Mouse (Mus musculus) lung, embryonic 15.5 days (tissue): ENCODE results near the gene Tle6. TPM values are rescaled to one million over a fixed set of nuclear protein-coding genes. Genes with fewer than 3 reads are reported as not detected.
A peak's percentile ranks its signal among the peaks of the same experiment; 100 is the strongest.

Source experiments
- ATAC-seq: fragments of 200-750 bp; cut with Nextera tagmentation; 2 replicates; pipeline ENCODE4 v1.8.0; 2017; ENCODE audit warnings: moderate number of reproducible peaks, borderline replicate concordance; ENCODE audit not compliant: low FRiP score, low TSS enrichment; ENCODE audit errors: extremely low read depth
- H3K27ac ChIP-seq: fragments of 300-500 bp; sonication (generic); 2 replicates; pipeline ENCODE4 v1.5.1; 2015; ENCODE audit warnings: moderate library complexity, mild to moderate bottlenecking, inconsistent platforms
- H3K27me3 ChIP-seq: fragments of 300-500 bp; sonication (generic); 2 replicates; pipeline ENCODE4 v1.6.1; 2015; ENCODE audit warnings: inconsistent platforms
- H3K36me3 ChIP-seq: fragments of 300-500 bp; sonication (generic); 2 replicates; pipeline ENCODE4 v1.6.1; 2015; ENCODE audit warnings: inconsistent platforms
- H3K4me1 ChIP-seq: fragments of 300-500 bp; sonication (generic); 2 replicates; pipeline ENCODE4 v1.6.1; 2015; ENCODE audit warnings: inconsistent platforms
- H3K4me2 ChIP-seq: fragments of 300-500 bp; sonication (generic); 2 replicates; pipeline ENCODE4 v1.6.1; 2015; ENCODE audit warnings: inconsistent platforms, mild to moderate bottlenecking, moderate library complexity
- H3K4me3 ChIP-seq: fragments of 300-500 bp; sonication (generic); 2 replicates; pipeline ENCODE4 v1.5.1; 2015; ENCODE audit warnings: mild to moderate bottlenecking, inconsistent platforms
- H3K9ac ChIP-seq: fragments of 300-500 bp; sonication (generic); 2 replicates; pipeline ENCODE4 v1.6.1; 2015; ENCODE audit warnings: inconsistent platforms
- H3K9me3 ChIP-seq: fragments of 300-500 bp; sonication (generic); 2 replicates; pipeline ENCODE4 v1.6.1; 2016; ENCODE audit warnings: inconsistent platforms
- WGBS: fragments of 180-500 bp; shearing (Covaris S2); methylation state at CpG from one replicate; pipeline ENCODE4 v1.1.7; 2015; 5-methylcytosine and 5-hydroxymethylcytosine counted together
- polyA plus RNA-seq: library from polyadenylated mRNA; unstranded; fragments of >200 nt; fragmentation: Nextera tagmentation; extraction: Ambion mirVana; gene quantifications from 2 replicates; pipeline ENCODE4 v1.2.1, GENCODE M21; 2015

Gene Tle6
- polyA plus RNA-seq, 1 experiment from 2014 or later: 29.3 TPM

DNA sequence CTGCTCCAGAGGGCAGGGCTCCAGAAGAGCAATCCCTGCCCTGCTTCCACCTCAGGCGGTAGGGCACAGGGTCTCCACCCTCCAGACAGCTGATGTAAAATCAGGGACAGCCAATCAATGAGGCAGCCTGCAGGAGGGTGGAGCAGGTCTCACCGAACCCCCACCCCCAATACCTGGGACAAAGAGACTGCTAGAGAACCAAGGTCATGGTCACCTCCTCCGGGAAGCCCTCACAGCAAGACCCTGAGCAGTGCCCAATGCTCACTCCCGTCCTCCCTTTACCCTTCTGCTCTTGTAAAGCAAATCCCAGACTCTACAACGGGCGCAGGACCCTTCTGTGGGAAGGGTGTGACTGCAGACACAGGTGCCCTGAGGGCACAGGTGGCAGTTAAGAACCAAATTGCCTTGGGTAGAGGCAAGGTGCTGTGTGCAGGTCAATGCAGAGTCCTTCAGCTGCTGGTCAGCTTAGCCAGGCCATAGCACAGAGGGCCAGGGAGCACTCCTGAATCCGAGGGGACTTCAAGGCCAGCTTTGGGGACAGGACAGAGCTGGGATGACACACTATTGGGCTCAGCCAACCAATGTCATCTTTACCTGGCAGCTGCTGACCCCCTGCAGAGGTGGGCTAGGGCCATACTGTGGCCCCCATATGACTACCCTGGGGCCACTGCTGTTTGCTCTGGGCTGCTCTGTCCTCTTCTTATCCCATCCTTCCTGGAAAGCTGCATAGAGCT lies 58.0 kb downstream of the Tle6 start:
- H3K4me2 ChIP-seq: peak overlapping the region; percentile 86
- WGBS: 75% methylated on average over 7 of the region's 7 CpGs

DNA sequence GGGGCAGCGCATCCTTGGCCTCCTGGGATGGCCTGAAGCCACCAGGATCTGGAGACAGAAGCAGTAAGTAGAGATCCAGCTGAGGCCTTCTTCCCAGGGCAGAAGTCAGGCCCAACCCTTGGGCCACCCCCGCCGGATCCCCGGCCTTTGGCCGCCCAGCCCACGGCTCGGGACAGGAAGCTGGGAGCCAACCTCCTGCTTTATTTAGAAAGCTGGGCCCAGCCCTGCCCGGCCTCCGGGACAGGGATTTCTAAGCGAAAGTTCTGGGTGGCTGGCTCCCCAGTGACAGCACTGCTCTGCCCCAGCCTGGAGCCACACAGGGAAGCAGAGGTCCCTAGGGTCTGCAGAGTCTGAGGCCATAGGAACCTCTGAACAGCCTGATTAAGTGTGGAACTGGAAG lies 59.1 kb downstream of the Tle6 start:
- no peaks in the 10 kb centered on the region for H3K27me3 ChIP-seq
- ATAC-seq: no peak
- WGBS: 49% methylated on average over 10 of the region's 10 CpGs
- peak overlapping the region; percentile 29 for H3K9ac ChIP-seq
- H3K27ac ChIP-seq: peak overlapping the region; percentile 58
- H3K4me3 ChIP-seq: no peak overlapping the region
- H3K4me1 ChIP-seq: peaks cover 36% of the 10 kb centered on the region
- H3K36me3 ChIP-seq: no peaks in the 10 kb centered on the region
- no peaks in the 10 kb centered on the region for H3K9me3 ChIP-seq
- H3K4me2 ChIP-seq: peak overlapping the region; percentile 30; the same call in 1 of the 2 replicates

More for the DNA sequence above, 58.0 kb downstream of the Tle6 start:
- Histone ChIP-seq H3K36me3 (no peaks in the 10 kb centered on the region), H3K9ac (peak overlapping the region; percentile 74), H3K27ac (no peak overlapping the region), H3K4me3 (peak overlapping the region; percentile 83; the same call in 1 of the 2 replicates), H3K9me3 (no peaks in the 10 kb centered on the region), H3K27me3 (no peaks in the 10 kb centered on the region), H3K4me1 (peaks cover 36% of the 10 kb centered on the region)
- ATAC-seq: no peak

DNA sequence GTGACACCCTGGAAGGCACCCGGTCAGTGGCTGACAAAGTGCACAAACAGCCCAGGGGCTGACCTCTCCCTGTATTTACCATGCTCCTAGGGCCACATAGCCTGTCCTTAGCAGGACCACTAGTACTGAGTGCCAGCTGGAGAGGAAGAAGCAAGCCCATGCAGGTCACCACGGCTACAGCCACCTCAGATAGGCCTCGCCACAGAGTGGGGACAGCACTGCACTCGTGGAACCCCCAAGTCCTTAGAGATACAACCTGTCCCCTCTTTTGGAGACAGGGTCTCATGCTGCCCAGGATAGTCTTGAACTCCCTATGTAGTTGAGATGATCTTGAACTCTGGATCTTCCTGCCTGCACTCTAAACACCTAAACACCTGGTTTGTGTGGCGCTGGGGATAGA lies 59.5 kb downstream of the Tle6 start:
- WGBS: 69% methylated on average over 5 of the region's 5 CpGs
- H3K9ac ChIP-seq: no peak overlapping the region
- no peaks in the 10 kb centered on the region for H3K27me3 ChIP-seq
- no peaks in the 10 kb centered on the region for H3K36me3 ChIP-seq
- ATAC-seq: no peak
- peak overlapping the region; percentile 30; the same call in 1 of the 2 replicates for H3K4me2 ChIP-seq
- no peaks in the 10 kb centered on the region for H3K9me3 ChIP-seq
- no peak overlapping the region for H3K4me3 ChIP-seq
- no peak overlapping the region for H3K27ac ChIP-seq
- peaks cover 35% of the 10 kb centered on the region for H3K4me1 ChIP-seq

Other genes starting within 250 kb of the Tle6 start
- 17.6 and 20.4 TPM in 2 replicates for gene Mfsd12, start 243.6 kb downstream of the Tle6 start, polyA plus RNA-seq
- gene 4930404N11Rik, start 235.3 kb downstream of the Tle6 start, polyA plus RNA-seq: 2.0 and 3.0 TPM in 2 replicates
- 110 and 115 TPM in 2 replicates for gene Fzr1, start 222.6 kb downstream of the Tle6 start, polyA plus RNA-seq
- 75.9 and 79.8 TPM in 2 replicates for gene Dohh, start 216.6 kb downstream of the Tle6 start, polyA plus RNA-seq
- 1.6 and 2.7 TPM in 2 replicates for gene Gm48551, start 216.6 kb downstream of the Tle6 start, polyA plus RNA-seq
- gene Gm48552, start 212.1 kb downstream of the Tle6 start, polyA plus RNA-seq: 0.45 and 2.3 TPM in 2 replicates
- gene Smim24, start 208.0 kb downstream of the Tle6 start, polyA plus RNA-seq: 4.4 TPM in 2 replicates
- gene Nfic, start 145.4 kb downstream of the Tle6 start, polyA plus RNA-seq: 86.0 and 87.2 TPM in 2 replicates
- 0.34 and 0.42 TPM in 2 replicates for gene Celf5, start 118.4 kb downstream of the Tle6 start, polyA plus RNA-seq
- 81.8 and 82.8 TPM in 2 replicates for gene Ncln, start 104.7 kb downstream of the Tle6 start, polyA plus RNA-seq
- gene S1pr4, start 100.9 kb downstream of the Tle6 start, polyA plus RNA-seq: 2.5 and 3.6 TPM in 2 replicates
- 1.7 and 1.8 TPM in 2 replicates for gene Gna15, start 76.8 kb downstream of the Tle6 start, polyA plus RNA-seq
- gene Gna11, start 55.9 kb downstream of the Tle6 start, polyA plus RNA-seq: 72.7 and 74.2 TPM in 2 replicates
- 662 and 670 TPM in 2 replicates for gene Aes, start 41.6 kb downstream of the Tle6 start, polyA plus RNA-seq
- gene Tle2, start 26.5 kb downstream of the Tle6 start, polyA plus RNA-seq: 39.3 and 49.7 TPM in 2 replicates
- gene BC025920, start 5.2 kb upstream of the Tle6 start, polyA plus RNA-seq: 0.66 and 0.78 TPM in 2 replicates
- 41.1 TPM in 2 replicates for gene Sirt6, start 26.7 kb upstream of the Tle6 start, polyA plus RNA-seq
- 8.6 and 9.8 TPM in 2 replicates for gene Ankrd24, start 27.5 kb upstream of the Tle6 start, polyA plus RNA-seq
- gene Gm10778, start 48.0 kb upstream of the Tle6 start, polyA plus RNA-seq: 4.3 and 4.7 TPM in 2 replicates
- 17.7 and 18.0 TPM in 2 replicates for gene Zfp433, start 103.8 kb upstream of the Tle6 start, polyA plus RNA-seq
- gene Gm3055, start 170.1 kb upstream of the Tle6 start, polyA plus RNA-seq: 10.0 and 11.4 TPM in 2 replicates
- gene Gm4767, start 211.1 kb upstream of the Tle6 start, polyA plus RNA-seq: 3.5 and 5.2 TPM in 2 replicates